Mouse (Mus musculus) right cerebral cortex, postnatal 14 days (tissue): Measurements from ENCODE around the gene Tceanc2.
"Not testable (repeated sequence)": the region's sequence is repeated elsewhere in the genome, so short reads cannot be mapped to it uniquely, and the experiment has no call there.

Source experiments
- DNase-seq: peaks from one replicate; pipeline ENCODE4 v3.0.0; 2022

The Tceanc2 gene

DNA sequence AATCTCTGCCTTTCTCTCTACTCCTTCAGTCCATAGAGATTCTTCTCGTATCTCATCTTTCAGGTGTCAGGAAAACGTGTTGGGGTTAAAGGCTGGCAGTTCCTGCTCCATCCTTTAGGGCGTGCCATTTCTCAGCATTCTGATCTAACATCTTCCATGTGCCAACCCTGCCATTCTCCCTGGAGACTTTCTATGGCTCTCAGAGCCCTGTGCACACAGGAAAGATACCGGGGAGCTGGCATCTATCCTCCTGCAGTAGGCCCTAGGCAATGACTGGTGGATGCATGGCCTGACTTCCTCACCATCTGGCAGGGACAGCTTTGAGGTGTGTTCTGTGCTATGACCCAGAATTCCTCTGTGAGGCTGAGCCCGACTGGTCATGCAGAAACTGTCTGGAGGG is 53.8 kb downstream of the Tceanc2 start:
- DNase-seq, result no peak

GRCm38 (mm10) chr4:107124376-107124775 is 54.5 kb downstream of the Tceanc2 start:
- no peak for DNase-seq

DNA sequence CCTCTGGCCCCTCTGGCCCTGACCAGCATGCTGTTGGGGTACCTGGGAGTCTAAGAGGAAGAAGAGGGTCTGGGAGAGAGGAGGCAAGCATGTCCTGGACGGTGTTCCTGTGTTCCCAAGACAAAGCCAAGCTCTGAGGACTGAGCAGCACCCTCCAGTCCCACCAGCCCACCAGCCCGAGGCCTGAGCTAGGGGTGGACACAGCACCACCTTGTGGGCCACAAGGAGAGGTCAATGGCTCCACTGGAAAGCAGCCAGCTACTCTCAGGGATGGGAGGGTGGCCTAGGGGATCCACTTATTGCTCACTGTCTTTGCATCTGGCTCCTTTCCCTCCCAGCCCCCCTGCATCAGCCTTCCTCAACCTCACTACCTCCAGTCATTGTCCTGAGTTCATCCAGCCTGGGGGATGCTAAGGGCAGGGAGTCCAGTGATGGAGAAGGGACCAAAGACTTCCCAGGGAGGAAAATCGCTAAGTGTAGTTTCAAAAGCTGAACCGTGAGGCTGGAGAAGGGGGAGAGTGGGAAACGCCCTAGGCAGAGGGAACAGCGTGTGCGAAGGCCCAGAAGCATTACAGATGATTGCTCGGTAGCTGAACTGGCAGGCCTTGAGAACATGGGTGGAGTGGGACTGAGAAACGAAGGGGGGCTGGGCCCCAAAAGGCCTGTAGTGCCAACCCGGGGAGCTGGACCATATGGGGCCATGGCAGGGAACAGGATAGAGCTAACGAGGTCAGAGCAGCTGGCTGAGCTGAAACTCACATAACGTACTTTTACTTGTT is 57.6 kb downstream of the Tceanc2 start:
- DNase-seq, result no peak

GRCm38 (mm10) chr4:107120676-107121075 is 58.2 kb downstream of the Tceanc2 start:
- no peak for DNase-seq

GRCm38 (mm10) chr4:107119056-107119455 is 59.9 kb downstream of the Tceanc2 start:
- no peak for DNase-seq

GRCm38 (mm10) chr4:107117741-107118385 is 61.1 kb downstream of the Tceanc2 start:
- DNase-seq, result no peak

GRCm38 (mm10) chr4:107114278-107114677 is 64.6 kb downstream of the Tceanc2 start:
- no peak for DNase-seq

- DNase-seq, result not testable (repeated sequence)
Measured at GRCm38 (mm10) chr4:107109181-107109580, 69.7 kb downstream of the Tceanc2 start.

DNA sequence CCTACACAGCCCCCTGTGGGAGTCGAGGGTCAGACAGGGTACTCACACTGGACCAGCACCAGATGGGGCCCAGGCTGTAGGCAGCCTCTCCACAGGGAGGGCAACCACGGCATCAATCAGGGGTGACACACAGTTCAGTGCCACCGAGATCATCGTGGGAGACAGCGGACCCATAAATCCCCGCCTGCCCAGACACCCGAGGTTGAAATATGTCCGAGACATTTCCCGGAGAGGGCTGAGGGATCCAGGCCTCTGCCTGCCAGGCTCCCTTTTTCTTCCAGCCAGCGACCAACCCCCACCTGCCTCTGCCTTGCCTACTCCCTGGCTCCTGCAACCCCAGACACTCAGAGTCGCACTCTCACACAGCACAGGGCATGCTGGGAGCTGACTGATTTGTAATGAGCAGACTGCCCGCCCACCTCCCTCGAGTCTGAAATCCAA is 70.6 kb downstream of the Tceanc2 start:
- DNase-seq, result no peak

GRCm38 (mm10) chr4:107106777-107107176 is 72.1 kb downstream of the Tceanc2 start:
- no peak for DNase-seq

DNA sequence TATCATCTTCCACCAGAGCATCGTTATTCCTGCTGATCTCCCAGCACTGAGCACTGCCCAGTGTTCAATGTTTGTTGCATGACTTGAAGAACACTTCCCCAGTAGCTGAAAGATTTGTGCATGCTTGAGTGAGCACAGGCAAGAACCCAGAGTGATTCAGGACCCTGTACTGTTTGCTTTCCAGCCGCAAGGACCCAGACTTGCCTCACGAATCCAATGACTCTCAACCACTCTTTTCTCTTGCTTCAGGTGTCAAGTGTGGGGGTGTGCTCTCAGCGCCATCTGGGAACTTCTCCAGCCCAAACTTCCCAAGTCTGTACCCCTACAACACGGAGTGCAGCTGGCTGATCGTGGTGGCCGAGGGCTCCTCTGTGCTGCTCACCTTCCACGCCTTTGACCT is 76.7 kb downstream of the Tceanc2 start:
- no peak for DNase-seq

GRCm38 (mm10) chr4:107098791-107099525 is 80.0 kb downstream of the Tceanc2 start:
- DNase-seq, result no peak

- DNase-seq, result no peak
Measured at GRCm38 (mm10) chr4:107098375-107098774, 80.5 kb downstream of the Tceanc2 start.

DNA sequence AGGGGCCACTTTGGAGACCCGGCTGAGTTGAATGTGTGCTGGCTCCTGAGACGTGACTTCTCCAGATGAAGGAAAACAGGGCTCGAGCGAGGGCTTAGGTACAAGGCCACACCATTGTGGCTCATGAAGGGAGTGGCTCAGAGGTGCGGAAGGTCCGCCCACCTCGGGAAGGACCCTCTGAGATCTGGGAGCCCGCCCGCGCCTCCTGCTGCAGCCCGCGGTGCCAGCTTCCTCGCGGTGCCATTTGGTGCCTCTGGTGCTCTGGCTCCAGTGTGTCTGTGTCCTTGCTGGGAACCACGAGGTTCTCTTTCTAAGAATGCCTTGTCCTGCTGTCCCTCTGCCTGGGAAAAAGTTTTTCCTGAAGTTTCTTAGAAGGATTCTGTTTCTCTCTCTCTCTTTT is 81.0 kb downstream of the Tceanc2 start:
- no peak for DNase-seq

DNA sequence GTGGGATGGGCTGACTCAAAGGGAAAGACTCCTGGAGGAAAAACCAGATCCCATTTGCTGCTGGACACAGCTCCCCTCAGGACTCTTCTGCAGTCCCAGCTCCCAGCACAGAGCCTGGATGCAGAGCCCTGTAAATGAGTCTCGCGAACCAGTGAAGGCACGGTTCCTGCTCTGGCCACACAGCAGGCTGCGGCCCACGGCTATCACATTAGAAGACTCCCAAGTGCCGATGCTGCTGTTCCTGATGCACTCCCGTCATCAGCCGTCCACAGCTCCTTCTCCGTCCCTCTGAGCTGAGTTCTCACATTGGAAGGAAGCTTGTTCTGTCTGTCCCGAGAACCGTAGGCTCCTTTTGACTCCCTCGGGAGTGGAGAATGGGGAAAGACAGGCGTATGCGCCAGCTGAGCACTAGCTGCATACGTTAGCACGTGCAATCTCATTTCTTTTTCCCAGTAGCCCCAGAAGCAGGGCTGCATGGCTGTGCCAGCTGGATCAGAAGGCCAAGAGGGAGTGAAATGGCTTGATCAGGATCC is 82.0 kb downstream of the Tceanc2 start, which contains the start of gene Cdcp2:
Cdcp2 (plus strand) TSS at position 51 of the 533 bp plus-strand sequence.
- DNase-seq, result no peak

DNA sequence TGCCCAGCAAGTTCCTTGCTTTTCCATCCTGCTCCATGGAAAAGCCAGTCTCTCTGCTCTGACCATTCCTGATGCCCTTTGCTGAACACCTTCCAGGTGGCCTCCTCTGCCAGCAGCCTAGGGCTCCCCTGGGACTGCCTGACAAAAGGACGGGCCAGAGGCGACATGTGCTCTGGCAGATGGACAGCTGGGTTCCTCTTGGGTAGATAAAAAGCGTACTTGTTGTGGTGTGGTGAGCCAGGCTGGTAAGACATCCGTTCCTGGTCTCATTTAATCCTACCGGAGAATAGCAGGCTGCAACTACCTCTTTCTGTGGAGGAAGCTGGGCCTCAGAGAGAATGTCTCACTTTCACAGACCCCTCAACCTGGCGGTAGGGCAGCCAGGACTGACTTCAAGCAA is 82.9 kb downstream of the Tceanc2 start:
- DNase-seq, result no peak

DNA sequence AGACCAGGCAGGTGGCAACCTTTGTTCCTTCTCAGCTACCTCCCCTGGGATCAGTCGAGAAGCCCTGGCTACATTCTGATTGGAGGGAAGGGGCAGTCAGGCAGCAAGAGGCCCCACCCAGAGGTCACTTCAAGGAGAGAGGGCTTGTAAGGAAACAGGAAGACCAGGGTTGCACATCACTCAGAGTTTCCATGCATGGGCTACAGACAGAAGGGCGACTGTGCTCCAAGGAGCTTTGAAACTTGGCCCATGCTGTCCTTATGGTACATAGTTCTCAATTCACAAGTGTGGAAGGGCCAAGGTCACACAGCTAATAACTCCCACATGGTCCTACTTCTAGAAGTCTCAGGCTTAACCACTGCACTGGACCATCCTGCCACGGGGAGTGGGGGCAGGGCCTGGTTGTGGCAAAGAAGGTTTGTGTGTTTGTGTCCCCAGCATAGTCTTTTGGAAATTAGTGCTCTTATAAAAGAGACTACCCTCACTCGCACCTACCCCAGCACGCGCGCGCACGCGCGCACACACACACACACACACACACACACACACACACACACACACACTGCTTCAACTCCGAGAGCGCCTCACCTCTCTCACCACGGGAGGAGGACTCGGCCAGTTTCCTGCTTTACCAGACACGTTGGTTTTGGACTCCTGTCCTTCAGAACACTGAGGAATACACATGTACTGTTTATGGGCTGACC is 84.3 kb downstream of the Tceanc2 start:
- DNase-seq, result no peak

DNA sequence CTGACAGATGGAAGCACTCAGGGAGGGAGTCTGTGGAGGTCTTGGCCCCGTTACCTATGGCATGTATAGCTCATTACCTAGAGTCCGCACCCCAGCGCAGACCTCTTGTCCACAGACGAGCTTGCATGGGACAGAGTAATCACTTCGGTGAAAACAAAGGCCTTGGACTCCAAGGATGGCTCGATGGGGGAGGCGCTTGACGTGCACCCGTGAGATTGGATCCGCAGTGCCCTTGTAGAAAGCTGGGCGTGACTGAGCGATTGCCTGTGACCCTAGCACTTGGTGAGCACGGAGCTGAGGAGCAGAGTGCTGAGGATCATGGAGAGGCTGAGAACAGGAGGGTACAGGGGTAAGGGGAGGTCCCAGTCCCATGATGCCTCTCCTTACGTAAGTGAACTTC is 87.2 kb downstream of the Tceanc2 start:
- no peak for DNase-seq

DNA sequence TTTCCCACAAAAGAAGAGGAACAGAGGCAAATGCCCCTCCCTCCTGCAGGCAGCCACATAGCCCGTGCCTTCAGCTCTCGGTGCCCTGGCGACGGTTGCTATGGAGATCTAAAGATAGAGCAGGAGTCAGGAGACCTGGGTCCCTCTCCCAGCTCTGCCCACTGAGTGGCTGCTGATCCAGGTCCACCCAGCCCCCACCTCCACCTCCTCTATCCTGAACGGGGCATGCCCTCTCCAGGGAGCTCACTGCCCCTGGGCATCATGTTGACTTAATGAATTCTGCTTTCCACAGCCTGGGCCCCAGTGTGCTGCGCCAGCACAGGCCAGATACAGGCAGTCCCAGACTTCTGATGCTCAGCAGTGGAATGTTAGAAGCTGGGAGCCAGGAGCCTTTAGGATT is 94.1 kb downstream of the Tceanc2 start:
- DNase-seq, result peak; percentile 76

DNA sequence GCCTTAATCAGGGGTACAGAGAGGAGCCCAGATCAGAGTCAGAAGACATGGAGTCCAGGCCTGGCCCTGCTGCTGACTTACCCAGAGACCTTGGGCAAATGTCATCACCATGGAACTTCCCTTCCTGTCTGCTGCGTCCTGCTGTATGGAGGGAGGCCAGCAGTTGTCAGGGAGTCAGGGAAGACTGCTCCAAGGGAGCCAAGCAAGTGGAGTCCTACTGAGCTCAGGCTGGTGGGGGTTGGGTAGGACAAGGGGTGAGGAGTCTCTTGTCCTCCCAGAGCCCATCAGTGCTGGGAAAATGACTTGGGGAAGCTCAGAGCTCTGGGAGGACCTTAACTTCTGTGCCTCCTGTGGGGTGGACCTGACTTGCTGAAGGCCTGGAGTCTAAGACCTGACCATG is 94.6 kb downstream of the Tceanc2 start:
- DNase-seq, result no peak
